ENCODE assay signal across 11 mouse cellular contexts in genomic region chr10:66966391-66967109, GRCm38 (mm10).
DNase-seq lines count a peak whose midpoint lies in the region; ATAC-seq lines count a peak whose summit lies in the region.
"Had no signal": no experiment of that assay in that cellular context is flagged by ENCODE, and none has a peak within 500 bp of the region (broad histone marks: within the 10 kb centered on the region; RNA-seq: fewer than 3 reads in every experiment).

No protein-coding gene starts in this region.

- DNase-seq in heart, adult 11 months, result peak; percentile 90
- no peak for DNase-seq in heart, postnatal 25 days (ENCODE audit: low spot score)
- DNase-seq in right cerebral cortex, adult 2 months (ENCODE audit: low spot score in 2 of 2), result peak; percentile 46 to 57
- no peak for DNase-seq in right cerebral cortex, postnatal 36 days (ENCODE audit: low spot score in 2 of 2)
- DNase-seq in layer of hippocampus, adult 9-10 months (ENCODE audit: low spot score), result no peak
- no peak for DNase-seq in cerebellum, adult 11-12 months
- DNase-seq: heart, adult 2 months had no signal

- H3K9ac ChIP-seq in limb, embryonic 12.5 days (replicated peaks), result no peak overlapping the region
- H3K9ac ChIP-seq: liver, embryonic 14.5 days had no signal

- peak overlapping the region; percentile 83 for H3K27ac ChIP-seq in limb, embryonic 12.5 days
- H3K27ac ChIP-seq: heart, adult 2 months; liver, embryonic 14.5 days had no signal

- no peak for ATAC-seq in limb, embryonic 12.5 days (ENCODE audit: insufficient number of reproducible peaks, insufficient read depth, low FRiP score, low TSS enrichment, low read depth)
- ATAC-seq in cerebellum, adult (ENCODE audit: insufficient number of reproducible peaks, low FRiP score, low TSS enrichment), result no peak

- intact Hi-C loops in heart, postnatal 25 days (cut with DNase I), result no loop called here

- H3K4me1 ChIP-seq in limb, embryonic 12.5 days (replicated peaks), result peaks cover 12% of the 10 kb centered on the region; the same call in 1 of the 2 replicates

- no peak overlapping the region for H3K4me3 ChIP-seq in limb, embryonic 12.5 days (replicated peaks)
- H3K4me3 ChIP-seq: heart, adult 2 months had no signal

- peaks cover 4% of the 10 kb centered on the region; the same call in 1 of the 2 replicates for H3K9me3 ChIP-seq in limb, embryonic 12.5 days

- no peaks in the 10 kb centered on the region for H3K36me3 ChIP-seq in limb, embryonic 12.5 days

- no peaks in the 10 kb centered on the region for H3K27me3 ChIP-seq in limb, embryonic 12.5 days
- H3K27me3 ChIP-seq: CH12.LX had no signal

- WGBS in limb, embryonic 12.5 days, result 50% methylated on average over 9 of the region's 9 CpGs

- no peak overlapping the region for H3K4me2 ChIP-seq in limb, embryonic 12.5 days

Comparison
In these comparisons a context has a peak if more than half of its experiments do, and no peak if none do; other contexts are left out.
1. DNase-seq: peak in heart, adult 11 months (single experiment) and right cerebral cortex, adult 2 months (2 of 2); none in heart, postnatal 25 days (single experiment), right cerebral cortex, postnatal 36 days (0 of 2), layer of hippocampus, adult 9-10 months (single experiment) and cerebellum, adult 11-12 months (single experiment).